Mouse (Mus musculus): Measurements from ENCODE around the gene Tbc1d2. TPM values are rescaled to one million over a fixed set of nuclear protein-coding genes. Genes with fewer than 3 reads are reported as not detected.

Gene Tbc1d2
- total and polyA plus RNA-seq, 2 experiments from 2014 or later = 0.93 to 6.2 TPM

DNA sequence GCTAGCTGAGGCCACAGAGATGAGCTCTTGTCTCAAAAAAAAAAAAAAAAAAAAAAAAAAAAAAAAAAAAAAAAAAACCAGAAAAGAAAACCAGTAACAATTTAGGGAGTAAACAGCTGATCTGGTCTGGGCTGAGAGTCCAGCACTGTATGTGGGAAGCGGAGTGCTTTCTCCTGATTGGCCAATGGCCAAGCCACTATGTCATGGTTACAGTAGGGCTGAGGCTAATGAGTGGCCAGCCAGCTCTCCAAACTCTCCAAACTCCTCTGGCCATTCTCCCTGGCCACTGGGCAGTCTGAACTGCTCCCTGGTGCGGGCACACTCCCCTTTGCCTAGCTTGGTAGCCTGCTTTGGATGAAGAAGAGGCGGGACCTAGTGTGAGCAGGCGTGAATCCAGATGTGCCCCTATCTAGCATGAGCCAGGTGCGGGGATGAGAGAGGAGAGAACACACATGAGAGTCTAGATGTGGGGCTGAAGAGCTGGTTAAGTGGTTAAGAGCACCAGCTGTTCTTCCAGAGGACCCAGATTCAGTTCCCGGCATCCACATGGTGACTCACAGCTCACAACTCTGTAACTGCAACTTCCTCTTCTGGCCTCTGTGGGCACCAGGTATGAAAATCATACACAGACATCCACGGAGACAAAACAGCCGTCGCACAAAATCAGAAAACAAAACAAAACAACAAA, 58.0 kb downstream of the Tbc1d2 start:
- H3K36me3 ChIP-seq (replicated peaks; ENCODE audit: control insufficient read depth, insufficient read depth, low read length) = no peaks in the 10 kb centered on the region
- no peak overlapping the region for H3K27ac ChIP-seq (ENCODE audit: low read depth)
- TF ChIP-seq EP300 (IDR thresholded peaks at IDR 0.05; ENCODE audit: low read depth) (no peak), CTCF (IDR thresholded peaks at IDR 0.05; ENCODE audit: low read depth) (no peak)
- 84% methylated on average over 9 of the region's 9 CpGs for WGBS
- ATAC-seq (ENCODE audit: insufficient read depth, low read depth) (no peak), DNase-seq (ENCODE audit: low spot score) (no peak)
- H3K9me3 ChIP-seq (replicated peaks; ENCODE audit: control insufficient read depth, low read length) = no peaks in the 10 kb centered on the region
- no peaks in the 10 kb centered on the region; the same call in 1 of the 2 replicates for H3K4me1 ChIP-seq (ENCODE audit: control insufficient read depth, insufficient read depth)
- no peak overlapping the region for H3K4me3 ChIP-seq (ENCODE audit: low read depth, low read length)
- H3K27me3 ChIP-seq (ENCODE audit: control insufficient read depth, insufficient read depth, low read length) = peaks cover 14% of the 10 kb centered on the region
- no peak overlapping the region for H3K9ac ChIP-seq (replicated peaks; ENCODE audit: low read depth, low read length)
- no peak overlapping the region for H3K4me2 ChIP-seq (ENCODE audit: low read depth, low read length)

DNA sequence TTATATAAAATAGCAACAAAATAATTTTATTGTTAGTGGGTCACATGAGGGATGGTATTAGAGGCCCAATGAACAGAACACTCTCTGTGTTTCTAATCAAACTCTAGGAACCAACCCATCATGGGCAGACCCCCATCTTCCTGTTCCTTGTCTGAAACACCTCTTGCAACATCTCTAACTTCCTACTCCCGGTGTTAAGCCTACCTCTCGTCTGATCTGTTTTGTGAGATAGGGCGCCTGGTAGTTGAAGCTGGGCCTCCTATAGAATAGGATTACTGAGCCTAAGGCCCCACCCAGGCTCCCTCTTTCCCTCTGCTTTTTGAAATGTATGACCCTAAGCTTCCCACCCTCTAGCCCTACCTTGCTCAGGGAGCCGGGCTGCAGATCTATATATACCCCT, 59.2 kb downstream of the Tbc1d2 start:
- Histone ChIP-seq H3K9me3 (replicated peaks; ENCODE audit: control insufficient read depth, low read length) (no peaks in the 10 kb centered on the region), H3K4me3 (ENCODE audit: low read depth, low read length) (no peak overlapping the region), H3K4me1 (ENCODE audit: control insufficient read depth, insufficient read depth) (peaks cover 4% of the 10 kb centered on the region; the same call in 1 of the 2 replicates), H3K27ac (ENCODE audit: low read depth) (no peak overlapping the region), H3K9ac (replicated peaks; ENCODE audit: low read depth, low read length) (no peak overlapping the region), H3K27me3 (ENCODE audit: control insufficient read depth, insufficient read depth, low read length) (peaks cover 3% of the 10 kb centered on the region; the same call in 1 of the 2 replicates), H3K4me2 (ENCODE audit: low read depth, low read length) (no peak overlapping the region), H3K36me3 (replicated peaks; ENCODE audit: control insufficient read depth, insufficient read depth, low read length) (no peaks in the 10 kb centered on the region)
- TF ChIP-seq EP300 (IDR thresholded peaks at IDR 0.05; ENCODE audit: low read depth) (no peak), CTCF (IDR thresholded peaks at IDR 0.05; ENCODE audit: low read depth) (no peak)
- no peak for DNase-seq (ENCODE audit: low spot score)
- ATAC-seq (ENCODE audit: insufficient read depth, low read depth) = no peak
- WGBS = 55% methylated on average over 4 of the region's 4 CpGs

DNA sequence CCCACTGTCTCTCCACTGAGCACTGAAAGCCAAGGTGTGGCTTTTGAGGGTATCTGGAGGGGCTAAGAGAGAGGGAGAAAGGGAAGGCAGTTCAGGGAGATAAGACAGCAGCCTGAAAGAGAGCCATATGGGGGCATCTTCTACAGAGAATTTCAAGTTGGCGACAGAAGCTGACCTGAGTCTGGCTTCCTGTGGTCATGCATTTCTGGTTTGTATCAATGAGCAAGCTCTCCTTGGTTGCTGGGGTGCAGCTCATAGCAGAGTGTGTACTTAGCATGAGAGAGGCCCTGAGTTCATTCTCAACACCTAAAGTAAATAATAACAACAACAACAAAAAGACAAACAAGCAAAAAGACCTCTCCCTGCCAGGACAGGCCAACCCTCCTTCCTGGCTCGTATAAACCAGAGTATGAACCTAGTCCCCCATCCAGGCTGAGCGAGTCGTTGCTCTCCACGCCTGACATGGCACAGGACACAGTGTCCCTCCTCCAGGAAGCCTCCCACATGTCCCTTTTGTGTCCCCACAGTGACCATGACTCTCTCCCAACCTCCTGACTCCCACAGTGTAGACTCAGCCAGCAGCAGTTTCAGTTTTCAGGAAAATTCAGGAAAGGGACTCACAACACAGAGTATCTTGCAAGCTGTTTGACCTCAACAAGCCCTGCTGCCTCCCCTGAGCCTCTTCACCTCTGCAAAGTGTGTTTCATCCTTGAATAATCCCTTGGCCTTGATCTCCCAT, 59.9 kb downstream of the Tbc1d2 start:
- WGBS = 72% methylated on average over 5 of the region's 5 CpGs
- Histone ChIP-seq H3K36me3 (replicated peaks; ENCODE audit: control insufficient read depth, insufficient read depth, low read length) (no peaks in the 10 kb centered on the region), H3K4me1 (ENCODE audit: control insufficient read depth, insufficient read depth) (peaks cover 4% of the 10 kb centered on the region; the same call in 1 of the 2 replicates), H3K27ac (ENCODE audit: low read depth) (no peak overlapping the region), H3K27me3 (ENCODE audit: control insufficient read depth, insufficient read depth, low read length) (peaks cover 3% of the 10 kb centered on the region; the same call in 1 of the 2 replicates), H3K9ac (replicated peaks; ENCODE audit: low read depth, low read length) (no peak overlapping the region), H3K4me3 (ENCODE audit: low read depth, low read length) (no peak overlapping the region), H3K4me2 (ENCODE audit: low read depth, low read length) (no peak overlapping the region), H3K9me3 (replicated peaks; ENCODE audit: control insufficient read depth, low read length) (no peaks in the 10 kb centered on the region)
- DNase-seq (ENCODE audit: low spot score) = no peak
- TF ChIP-seq CTCF (IDR thresholded peaks at IDR 0.05; ENCODE audit: low read depth) (no peak), EP300 (IDR thresholded peaks at IDR 0.05; ENCODE audit: low read depth) (no peak)
- ATAC-seq (ENCODE audit: insufficient read depth, low read depth) = no peak

DNA sequence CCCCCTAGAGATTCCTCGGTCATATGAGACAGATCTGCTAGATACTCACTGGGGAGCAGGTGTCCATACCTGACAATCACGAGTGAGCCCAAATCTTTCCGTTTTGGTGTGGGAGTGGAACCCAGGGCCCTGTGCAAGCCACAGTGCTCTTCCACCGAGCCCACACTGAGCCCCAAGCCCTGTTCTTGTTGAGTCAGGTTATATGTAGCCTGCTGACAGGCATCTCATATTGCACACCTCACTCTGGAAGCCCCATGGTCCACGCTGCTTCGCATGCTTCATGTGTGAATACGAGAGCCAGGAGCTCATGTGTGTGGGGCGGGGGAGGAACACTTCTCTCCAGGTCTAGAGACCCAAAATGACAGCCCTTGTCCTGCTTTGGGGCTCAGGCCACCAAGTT, 60.9 kb downstream of the Tbc1d2 start:
- no peak for ATAC-seq (ENCODE audit: insufficient read depth, low read depth)

DNA sequence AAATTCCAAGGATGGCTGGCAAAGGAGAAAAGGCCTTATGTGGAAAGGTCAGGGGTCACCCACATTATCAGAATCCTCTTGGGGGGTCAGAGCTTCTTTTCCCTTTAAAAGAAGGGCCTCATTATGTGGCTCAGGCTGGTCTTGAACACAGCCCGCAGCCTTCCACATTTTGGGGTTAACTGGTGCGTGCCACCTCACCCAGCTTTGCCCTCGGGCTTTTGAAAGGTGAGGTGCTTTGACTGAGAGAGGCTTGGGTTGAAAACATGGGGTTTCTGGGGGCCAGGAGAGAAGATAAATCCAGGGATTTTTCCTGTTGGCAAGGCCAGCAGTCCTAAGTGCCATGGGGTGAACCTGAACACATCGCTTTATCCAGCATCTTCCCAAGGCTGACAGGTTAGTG, 63.5 kb downstream of the Tbc1d2 start:
- 87% methylated on average over 4 of the region's 4 CpGs for WGBS
- H3K36me3 ChIP-seq (replicated peaks; ENCODE audit: control insufficient read depth, insufficient read depth, low read length) = no peaks in the 10 kb centered on the region
- DNase-seq (ENCODE audit: low spot score) = no peak
- TF ChIP-seq CTCF (IDR thresholded peaks at IDR 0.05; ENCODE audit: low read depth) (no peak), EP300 (IDR thresholded peaks at IDR 0.05; ENCODE audit: low read depth) (no peak)
- H3K9me3 ChIP-seq (replicated peaks; ENCODE audit: control insufficient read depth, low read length) = no peaks in the 10 kb centered on the region
- no peak overlapping the region for H3K4me2 ChIP-seq (ENCODE audit: low read depth, low read length)
- H3K27me3 ChIP-seq (ENCODE audit: control insufficient read depth, insufficient read depth, low read length) = no peaks in the 10 kb centered on the region
- H3K9ac ChIP-seq (replicated peaks; ENCODE audit: low read depth, low read length) = no peak overlapping the region
- no peak overlapping the region for H3K4me3 ChIP-seq (ENCODE audit: low read depth, low read length)
- no peak for ATAC-seq (ENCODE audit: insufficient read depth, low read depth)
- H3K4me1 ChIP-seq (ENCODE audit: control insufficient read depth, insufficient read depth) = peaks cover 4% of the 10 kb centered on the region; the same call in 1 of the 2 replicates
- H3K27ac ChIP-seq (ENCODE audit: low read depth) = no peak overlapping the region

More for the DNA sequence above, 60.9 kb downstream of the Tbc1d2 start:
- H3K27ac ChIP-seq (ENCODE audit: low read depth) = no peak overlapping the region
- TF ChIP-seq CTCF (IDR thresholded peaks at IDR 0.05; ENCODE audit: low read depth) (no peak), EP300 (IDR thresholded peaks at IDR 0.05; ENCODE audit: low read depth) (no peak)
- H3K9me3 ChIP-seq (replicated peaks; ENCODE audit: control insufficient read depth, low read length) = no peaks in the 10 kb centered on the region
- no peak for DNase-seq (ENCODE audit: low spot score)
- WGBS = 79% methylated on average over 8 of the region's 8 CpGs
- no peak overlapping the region for H3K4me2 ChIP-seq (ENCODE audit: low read depth, low read length)
- no peak overlapping the region for H3K4me3 ChIP-seq (ENCODE audit: low read depth, low read length)
- peaks cover 4% of the 10 kb centered on the region; the same call in 1 of the 2 replicates for H3K4me1 ChIP-seq (ENCODE audit: control insufficient read depth, insufficient read depth)
- peaks cover under 1% of the 10 kb centered on the region; the same call in 1 of the 2 replicates for H3K27me3 ChIP-seq (ENCODE audit: control insufficient read depth, insufficient read depth, low read length)
- no peaks in the 10 kb centered on the region for H3K36me3 ChIP-seq (replicated peaks; ENCODE audit: control insufficient read depth, insufficient read depth, low read length)
- H3K9ac ChIP-seq (replicated peaks; ENCODE audit: low read depth, low read length) = no peak overlapping the region
